Mouse (Mus musculus): ENCODE data around the gene Slc10a6. TPM values are rescaled to one million over a fixed set of nuclear protein-coding genes. Genes with fewer than 3 reads are reported as not detected.

Gene Slc10a6
- polyA plus RNA-seq (2012; rRNA removed): 4.4 and 5.1 TPM in 2 replicates

GRCm38 (mm10) chr5:103629111-103629764, at the start of gene Slc10a6:
Gene Slc10a6 (minus strand): TSS chr5:103629403.

GRCm38 (mm10) chr5:103655346-103656118, 26.3 kb upstream of the Slc10a6 start, which contains the start of gene 1700016H13Rik:
Gene 1700016H13Rik (minus strand): TSS chr5:103656010.

Other genes with a start within 250 kb of the Slc10a6 start
- gene Ptpn13, start 204.2 kb downstream of the Slc10a6 start, polyA plus RNA-seq (2012; rRNA removed): 4.9 and 6.6 TPM in 2 replicates
- gene 1700016H13Rik, start 26.6 kb upstream of the Slc10a6 start, polyA plus RNA-seq (2012; rRNA removed): 0.29 TPM in 1 of 2 replicates, not detected in the other
- gene Aff1, start 63.0 kb upstream of the Slc10a6 start, polyA plus RNA-seq (2012; rRNA removed): 3.3 and 5.0 TPM in 2 replicates

Data from stomach, adult 2 months (tissue).